Mouse (Mus musculus) spleen, adult 2 months (tissue): ENCODE measurements around the gene Pxt1. TPM values are rescaled to one million over a fixed set of nuclear protein-coding genes. Genes with fewer than 3 reads are reported as not detected.

ENCODE experiments used
- DNase-seq, 2 experiments: peaks; one replicate each; pipeline versions ENCODE4 v3.0.0 to v3.0.0-alpha.2; 2012 to 2021; ENCODE audit warnings: low spot score in 2 of 2, low read depth in 1 of 2
- H3K27ac ChIP-seq: fragments of 200-500 bp; 2 replicates; pipeline ENCODE4 v1.5.1; 2012; ENCODE audit warnings: low read length, inconsistent platforms; ENCODE audit not compliant: insufficient read depth
- H3K27me3 ChIP-seq: fragments of 200-500 bp; 2 replicates; pipeline ENCODE4 v1.6.1; 2012; ENCODE audit warnings: mild to moderate bottlenecking, moderate library complexity, low read length, inconsistent platforms; ENCODE audit not compliant: control insufficient read depth, insufficient read depth
- H3K36me3 ChIP-seq: fragments of 200-500 bp; 2 replicates; pipeline ENCODE4 v1.6.1; 2012; ENCODE audit warnings: mild to moderate bottlenecking, low read length, inconsistent platforms; ENCODE audit not compliant: control insufficient read depth, insufficient read depth
- H3K4me1 ChIP-seq: fragments of 200-500 bp; 2 replicates; pipeline ENCODE4 v1.6.1; 2011; ENCODE audit warnings: inconsistent platforms; ENCODE audit not compliant: control insufficient read depth, insufficient read depth, insufficient read length
- H3K4me3 ChIP-seq: fragments of 200-500 bp; 2 replicates; pipeline ENCODE4 v1.5.1; 2011; ENCODE audit warnings: mild to moderate bottlenecking, inconsistent platforms; ENCODE audit not compliant: insufficient read depth, insufficient read length; ENCODE audit errors: extremely low read depth
- CTCF ChIP-seq: fragments of 200-500 bp; IDR thresholded peaks from 2 replicates; pipeline ENCODE4 v1.5.1; 2011; ENCODE audit warnings: mild to moderate bottlenecking, inconsistent platforms; ENCODE audit not compliant: insufficient read depth, insufficient read length, insufficient replicate concordance; ENCODE audit errors: extremely low read depth
- POLR2A ChIP-seq: fragments of 200-500 bp; IDR thresholded peaks from 2 replicates; pipeline ENCODE4 v1.6.1; 2011; ENCODE audit warnings: low read depth, low read length, inconsistent platforms
- WGBS: fragments of 180-500 bp; shearing (Covaris S2); methylation state at CpG from one replicate; pipeline ENCODE4 v1.1.7; 2018; 5-methylcytosine and 5-hydroxymethylcytosine counted together
- polyA plus RNA-seq: library from polyadenylated mRNA; depleted of rRNA; stranded (reverse); fragments of >200 nt; gene quantifications from 2 replicates; pipeline ENCODE4 v1.2.3, GENCODE M21; 2012

Pxt1 gene
- polyA plus RNA-seq, 1 experiment: 0.18 TPM

- DNase-seq: no peak
- H3K27ac ChIP-seq: no peak within 1 kb of the TSS
- no peak within 1 kb of the TSS for H3K4me3 ChIP-seq
These were observed 28.5 kb downstream of the Pxt1 start, which contains the start of gene 4930539E08Rik for GRCm38 (mm10) chr17:28915060-28915628. 4930539E08Rik (minus strand) TSS chr17:28915324.

GRCm38 (mm10) chr17:28913940-28914339, 29.7 kb downstream of the Pxt1 start:
- TF ChIP-seq POLR2A (no peak), CTCF (no peak)
- no peaks in the 10 kb centered on the region for H3K36me3 ChIP-seq
- H3K4me3 ChIP-seq: no peak overlapping the region
- 91% methylated on average over 6 of the region's 6 CpGs for WGBS
- DNase-seq: no peak
- peaks cover 3% of the 10 kb centered on the region; the same call in 1 of the 2 replicates for H3K4me1 ChIP-seq
- H3K27me3 ChIP-seq: no peaks in the 10 kb centered on the region; the same call in 1 of the 2 replicates
- no peak overlapping the region for H3K27ac ChIP-seq

More at GRCm38 (mm10) chr17:28915060-28915628, 28.5 kb downstream of the Pxt1 start, which contains the start of gene 4930539E08Rik:
- H3K4me1 ChIP-seq: no peaks in the 10 kb centered on the region
- H3K36me3 ChIP-seq: no peaks in the 10 kb centered on the region
- 90% methylated on average over 12 of the region's 12 CpGs for WGBS
- no peak for TF ChIP-seq POLR2A
- no peak for TF ChIP-seq CTCF
- H3K27me3 ChIP-seq: no peaks in the 10 kb centered on the region

GRCm38 (mm10) chr17:28913200-28913599, 30.4 kb downstream of the Pxt1 start:
- H3K36me3 ChIP-seq: no peaks in the 10 kb centered on the region
- peaks cover 4% of the 10 kb centered on the region; the same call in 1 of the 2 replicates for H3K4me1 ChIP-seq
- 78% methylated on average over 5 of the region's 5 CpGs for WGBS
- TF ChIP-seq POLR2A (no peak), CTCF (no peak)
- no peaks in the 10 kb centered on the region; the same call in 1 of the 2 replicates for H3K27me3 ChIP-seq
- no peak overlapping the region for H3K4me3 ChIP-seq
- DNase-seq: no peak
- no peak overlapping the region for H3K27ac ChIP-seq

- 77% methylated on average over 7 of the region's 7 CpGs for WGBS
- no peak for DNase-seq
These were observed 33.5 kb downstream of the Pxt1 start for GRCm38 (mm10) chr17:28910139-28910538.

GRCm38 (mm10) chr17:28909252-28909941, 34.2 kb downstream of the Pxt1 start:
- peak overlapping the region; percentile 33; the same call in 1 of the 2 replicates for H3K4me3 ChIP-seq
- peak in 1 of 2 experiments; percentile 21 for DNase-seq

More at GRCm38 (mm10) chr17:28910139-28910538, 33.5 kb downstream of the Pxt1 start:
- no peak overlapping the region for H3K4me3 ChIP-seq
- H3K4me1 ChIP-seq: peaks cover 7% of the 10 kb centered on the region; the same call in 1 of the 2 replicates
- no peak overlapping the region for H3K27ac ChIP-seq
- H3K27me3 ChIP-seq: no peaks in the 10 kb centered on the region; the same call in 1 of the 2 replicates
- TF ChIP-seq POLR2A: no peak
- no peak for TF ChIP-seq CTCF
- H3K36me3 ChIP-seq: no peaks in the 10 kb centered on the region

GRCm38 (mm10) chr17:28907959-28908358, 35.7 kb downstream of the Pxt1 start:
- Histone ChIP-seq H3K4me3 (no peak overlapping the region), H3K27ac (no peak overlapping the region), H3K36me3 (no peaks in the 10 kb centered on the region), H3K4me1 (peaks cover 7% of the 10 kb centered on the region; the same call in 1 of the 2 replicates), H3K27me3 (no peaks in the 10 kb centered on the region; the same call in 1 of the 2 replicates)
- no peak for DNase-seq
- TF ChIP-seq POLR2A (no peak), CTCF (no peak)
- 45% methylated on average over 7 of the region's 7 CpGs for WGBS

More at GRCm38 (mm10) chr17:28909252-28909941, 34.2 kb downstream of the Pxt1 start:
- H3K27me3 ChIP-seq: no peaks in the 10 kb centered on the region; the same call in 1 of the 2 replicates
- 7% methylated on average over 29 of the region's 29 CpGs for WGBS
- no peaks in the 10 kb centered on the region for H3K36me3 ChIP-seq
- TF ChIP-seq POLR2A: no peak
- peak; percentile 46; the same call in 1 of the 2 replicates for TF ChIP-seq CTCF
- H3K4me1 ChIP-seq: peaks cover 7% of the 10 kb centered on the region; the same call in 1 of the 2 replicates
- H3K27ac ChIP-seq: no peak overlapping the region
